8 mouse cellular contexts compared by ENCODE assay signal in the genomic region with DNA sequence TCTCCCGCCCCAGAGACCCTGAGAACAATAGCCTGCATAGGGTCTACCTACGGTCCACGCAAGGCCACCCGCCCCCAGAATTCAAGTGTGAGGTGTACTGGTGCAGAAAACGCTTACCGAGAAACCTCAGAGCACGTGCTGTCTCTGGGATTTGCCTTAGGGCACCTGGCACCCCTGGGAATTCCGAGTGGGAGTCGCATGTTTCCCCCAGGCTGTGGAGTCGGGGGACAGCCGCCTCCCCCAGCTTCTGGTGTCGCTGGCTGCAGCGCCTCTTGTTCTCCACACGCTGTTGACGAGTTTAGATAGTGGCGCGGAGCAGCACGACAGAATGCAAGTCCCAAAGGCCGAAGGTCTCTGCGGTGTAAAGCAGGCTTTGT. TPM values are rescaled to one million over a fixed set of nuclear protein-coding genes. Genes with fewer than 3 reads are reported as not detected.
DNase-seq lines count a peak whose midpoint lies in the region; ATAC-seq lines count a peak whose summit lies in the region.

No protein-coding gene starts in this region.

- peak overlapping the region; percentile 92 for H3K27ac ChIP-seq in forebrain, embryonic 14.5 days (ENCODE audit: low read depth, low read length)
- no peak overlapping the region for H3K27ac ChIP-seq in kidney, embryonic 14.5 days (ENCODE audit: low read depth, low read length)
- H3K27ac ChIP-seq in midbrain, embryonic 16.5 days (ENCODE audit: low read length) = peak overlapping the region; percentile 98

- WGBS in forebrain, embryonic 14.5 days = under 1% methylated on average over 20 of the region's 20 CpGs
- under 1% methylated on average over 20 of the region's 20 CpGs for WGBS in kidney, embryonic 14.5 days
- WGBS in midbrain, embryonic 16.5 days = under 1% methylated on average over 20 of the region's 20 CpGs

- ATAC-seq in forebrain, embryonic 14.5 days = peak; percentile 5; the same call in 1 of the 2 replicates
- ATAC-seq in kidney, embryonic 14.5 days (ENCODE audit: low FRiP score, low TSS enrichment) = peak; percentile 17; the same call in 1 of the 2 replicates
- ATAC-seq in midbrain, embryonic 16.5 days = peak; percentile 19; the same call in 1 of the 2 replicates

- DNase-seq in layer of hippocampus, postnatal 25 days (ENCODE audit: extremely low spot score in 1 of 2, low spot score in 1 of 2) = peak; percentile 23 to 25
- DNase-seq in layer of hippocampus, adult 8-10 months (ENCODE audit: low spot score in 2 of 2) = no peak
- peak; percentile 27 for DNase-seq in cerebellum, adult 8-10 months
- peak; percentile 71 for DNase-seq in forebrain, embryonic 14.5 days (ENCODE audit: low spot score)
- DNase-seq in urinary bladder, postnatal 14 days (ENCODE audit: low spot score) = no peak
- DNase-seq in gastrocnemius, adult 8-10 months (ENCODE audit: low spot score in 2 of 2) = no peak

- H3K4me3 ChIP-seq in forebrain, embryonic 14.5 days (ENCODE audit: low read depth, low read length) = peak overlapping the region; percentile 84
- H3K4me3 ChIP-seq in kidney, embryonic 14.5 days (ENCODE audit: low read length) = peak overlapping the region; percentile 56
- H3K4me3 ChIP-seq in midbrain, embryonic 16.5 days (ENCODE audit: low read depth, low read length) = peak overlapping the region; percentile 84

- peak overlapping the region; percentile 96 for H3K9ac ChIP-seq in forebrain, embryonic 14.5 days (ENCODE audit: low read length)
- H3K9ac ChIP-seq in kidney, embryonic 14.5 days (ENCODE audit: low read depth, low read length) = peak overlapping the region; percentile 24
- H3K9ac ChIP-seq in midbrain, embryonic 16.5 days (ENCODE audit: low read depth, low read length) = peak overlapping the region; percentile 97

- no peaks in the 10 kb centered on the region for H3K27me3 ChIP-seq in forebrain, embryonic 14.5 days (replicated peaks; ENCODE audit: control insufficient read depth, insufficient read depth, low read length)
- H3K27me3 ChIP-seq in kidney, embryonic 14.5 days (ENCODE audit: control insufficient read depth, insufficient read depth, low read length) = peaks cover 33% of the 10 kb centered on the region
- H3K27me3 ChIP-seq in midbrain, embryonic 16.5 days (ENCODE audit: control insufficient read depth, insufficient read depth, low read depth, low read length) = no peaks in the 10 kb centered on the region

- no peaks in the 10 kb centered on the region for H3K9me3 ChIP-seq in forebrain, embryonic 14.5 days (replicated peaks; ENCODE audit: control insufficient read depth, low read length)
- H3K9me3 ChIP-seq in kidney, embryonic 14.5 days (ENCODE audit: control insufficient read depth, low read length) = no peaks in the 10 kb centered on the region
- no peaks in the 10 kb centered on the region for H3K9me3 ChIP-seq in midbrain, embryonic 16.5 days (replicated peaks; ENCODE audit: control insufficient read depth, low read length, poor library complexity, severe bottlenecking)

- peak overlapping the region; percentile 89 for H3K4me2 ChIP-seq in forebrain, embryonic 14.5 days (ENCODE audit: low read length)
- peak overlapping the region; percentile 91 for H3K4me2 ChIP-seq in kidney, embryonic 14.5 days (replicated peaks; ENCODE audit: low read depth, low read length)
- peak overlapping the region; percentile 81 for H3K4me2 ChIP-seq in midbrain, embryonic 16.5 days (ENCODE audit: low read length)

- H3K36me3 ChIP-seq in forebrain, embryonic 14.5 days (ENCODE audit: control insufficient read depth, insufficient read depth, low read length) = 0 out of 2 replicates have a peak, but pooled peaks cover 2% of the 10 kb centered on the region
- H3K36me3 ChIP-seq in kidney, embryonic 14.5 days (ENCODE audit: control insufficient read depth, insufficient read depth, low read length) = no peaks in the 10 kb centered on the region
- no peaks in the 10 kb centered on the region for H3K36me3 ChIP-seq in midbrain, embryonic 16.5 days (ENCODE audit: control insufficient read depth, insufficient read depth, low read length)

- peaks cover 21% of the 10 kb centered on the region for H3K4me1 ChIP-seq in forebrain, embryonic 14.5 days (ENCODE audit: control insufficient read depth, insufficient read depth, low read length)
- no peaks in the 10 kb centered on the region for H3K4me1 ChIP-seq in kidney, embryonic 14.5 days (ENCODE audit: control insufficient read depth, insufficient read depth, low read length)
- H3K4me1 ChIP-seq in midbrain, embryonic 16.5 days (ENCODE audit: control insufficient read depth, insufficient read depth, low read length) = peaks cover 39% of the 10 kb centered on the region

RNA-seq across cellular contexts. Expression of a gene that starts 1.9 kb away (rescaled TPM):
- 10 to 100 TPM; 40.5 to 46.6 TPM for total RNA-seq in layer of hippocampus, postnatal 25 days (2021)
- 10 to 100 TPM; 23.6 to 33.6 (median 30.8) TPM for total RNA-seq in layer of hippocampus, adult 8-10 months (2022)
- polyA plus RNA-seq in forebrain, embryonic 14.5 days (2014; fragmentation: Nextera tagmentation; extraction: Ambion mirVana) = 152 and 207 TPM in 2 replicates
- 3.8 and 7.2 TPM in 2 replicates for polyA plus RNA-seq in kidney, embryonic 14.5 days (2014; fragmentation: Nextera tagmentation; extraction: Ambion mirVana)
- 284 and 306 TPM in 2 replicates for polyA plus RNA-seq in midbrain, embryonic 16.5 days (2015; fragmentation: Nextera tagmentation; extraction: Ambion mirVana)
- total RNA-seq in gastrocnemius, adult 8-10 months (2022) = 1 to 10 TPM in 3 of 4 experiments, under 1 TPM in 1; 0.97 to 1.6 (median 1.4) TPM

RNA-seq across cellular contexts. Expression of a gene that starts 46.7 kb away (rescaled TPM):
- total RNA-seq in layer of hippocampus, postnatal 25 days (2021) = 1 to 10 TPM; 3.8 to 3.9 TPM
- 1 to 10 TPM; 2.3 to 5.2 (median 3.4) TPM for total RNA-seq in layer of hippocampus, adult 8-10 months (2022)
- 147 and 206 TPM in 2 replicates for polyA plus RNA-seq in forebrain, embryonic 14.5 days (2014; fragmentation: Nextera tagmentation; extraction: Ambion mirVana)
- polyA plus RNA-seq in kidney, embryonic 14.5 days (2014; fragmentation: Nextera tagmentation; extraction: Ambion mirVana) = 363 and 456 TPM in 2 replicates
- 22.6 and 30.5 TPM in 2 replicates for polyA plus RNA-seq in midbrain, embryonic 16.5 days (2015; fragmentation: Nextera tagmentation; extraction: Ambion mirVana)
- 1 to 10 TPM; 1.5 to 2.2 (median 1.6) TPM for total RNA-seq in gastrocnemius, adult 8-10 months (2022)

Comparison
In these comparisons a context has a peak if more than half of its experiments do, and no peak if none do; other contexts are left out.
1. DNase-seq: peak in layer of hippocampus, postnatal 25 days (2 of 2), cerebellum, adult 8-10 months (single experiment) and forebrain, embryonic 14.5 days (single experiment); none in layer of hippocampus, adult 8-10 months (0 of 2), urinary bladder, postnatal 14 days (single experiment) and gastrocnemius, adult 8-10 months (0 of 2).
2. H3K9ac ChIP-seq: peak in every context shown above with its lines; median percentile 97 in midbrain, embryonic 16.5 days; 96 in forebrain, embryonic 14.5 days; 24 in kidney, embryonic 14.5 days.
3. RNA of a gene that starts 1.9 kb away (total RNA-seq): 40.5 to 46.6 TPM in layer of hippocampus, postnatal 25 days and 23.6 to 33.6 TPM in layer of hippocampus, adult 8-10 months; 0.97 to 1.6 TPM in gastrocnemius, adult 8-10 months; every median in the first group is over 4 times any median in the second.
4. Peak in every context shown above with its lines, with median percentiles within 50 percentile points of each other: ATAC-seq, H3K4me2 ChIP-seq and H3K4me3 ChIP-seq.